Mouse (Mus musculus) heart, embryonic 14.5 days (tissue): ENCODE measurements around the gene Tmem26. TPM values are rescaled to one million over a fixed set of nuclear protein-coding genes. Genes with fewer than 3 reads are reported as not detected.

Experiments used
- ATAC-seq: fragments of 200-750 bp; cut with Nextera tagmentation; 2 replicates; pipeline ENCODE4 v1.8.0; 2017; ENCODE audit warnings: low read depth, moderate TSS enrichment; ENCODE audit not compliant: insufficient number of reproducible peaks, insufficient read depth, low FRiP score
- H3K27ac ChIP-seq, 2 experiments: fragments of 200-500 bp in 1 of 2; fragments of 300-500 bp in 1 of 2; sonication (generic) in 1 of 2; replicated peaks in 1 of 2; 2 replicates each; pipeline ENCODE4 v1.5.1; 2012 to 2014; ENCODE audit warnings: low read depth in 2 of 2, low read length in 2 of 2, control low read depth in 1 of 2, mild to moderate bottlenecking in 1 of 2, mixed read lengths in 1 of 2; ENCODE audit not compliant: control insufficient read depth in 1 of 2, insufficient read depth in 1 of 2
- H3K27me3 ChIP-seq: fragments of 300-500 bp; sonication (generic); 2 replicates; pipeline ENCODE4 v1.6.1; 2014; ENCODE audit warnings: mild to moderate bottlenecking, low read length, control low read depth; ENCODE audit not compliant: control insufficient read depth, insufficient read depth
- H3K36me3 ChIP-seq: fragments of 300-500 bp; sonication (generic); 2 replicates; pipeline ENCODE4 v1.6.1; 2014; ENCODE audit warnings: mild to moderate bottlenecking, control low read depth, low read length, mixed read lengths; ENCODE audit not compliant: control insufficient read depth, insufficient read depth
- H3K4me1 ChIP-seq, 2 experiments: fragments of 200-500 bp in 1 of 2; fragments of 300-500 bp in 1 of 2; sonication (generic) in 1 of 2; 2 replicates each; pipeline ENCODE4 v1.6.1; 2012 to 2014; ENCODE audit warnings: low read length in 2 of 2, control low read depth in 1 of 2, mixed read lengths in 1 of 2; ENCODE audit not compliant: control insufficient read depth in 2 of 2, insufficient read depth in 2 of 2
- H3K4me2 ChIP-seq: fragments of 300-500 bp; sonication (generic); 2 replicates; pipeline ENCODE4 v1.6.1; 2014; ENCODE audit warnings: mild to moderate bottlenecking, low read length
- H3K4me3 ChIP-seq, 2 experiments: fragments of 200-500 bp in 1 of 2; fragments of 300-500 bp in 1 of 2; sonication (generic) in 1 of 2; 2 replicates each; pipeline ENCODE4 v1.5.1; 2012 to 2014; ENCODE audit warnings: low read length in 2 of 2, mild to moderate bottlenecking in 2 of 2, control low read depth in 1 of 2, low read depth in 1 of 2, moderate library complexity in 1 of 2; ENCODE audit not compliant: control insufficient read depth in 1 of 2, insufficient read depth in 1 of 2
- H3K9ac ChIP-seq: fragments of 300-500 bp; sonication (generic); 2 replicates; pipeline ENCODE4 v1.6.1; 2014; ENCODE audit warnings: mild to moderate bottlenecking, low read length
- H3K9me3 ChIP-seq: fragments of 300-500 bp; sonication (generic); 2 replicates; pipeline ENCODE4 v1.6.1; 2016; ENCODE audit warnings: low read length, control low read depth; ENCODE audit not compliant: control insufficient read depth
- WGBS: fragments of 180-500 bp; shearing (Covaris S2); extraction: QIAGEN DNeasy Blood & Tissue Kit; methylation state at CpG from one replicate; pipeline ENCODE4 v1.1.7; 2014; 5-methylcytosine and 5-hydroxymethylcytosine counted together
- polyA plus RNA-seq: library from polyadenylated mRNA; unstranded; fragments of >200 nt; fragmentation: Nextera tagmentation; extraction: Ambion mirVana; gene quantifications from 2 replicates; pipeline ENCODE4 v1.2.1, GENCODE M21; 2014

Gene Tmem26
- polyA plus RNA-seq, 1 experiment from 2014 or later = 5.6 TPM

GRCm38 (mm10) chr10:68799883-68800282, 76.4 kb downstream of the Tmem26 start:
- ATAC-seq = no peak
- H3K27ac ChIP-seq = no peak overlapping the region
- no peaks in the 10 kb centered on the region for H3K27me3 ChIP-seq
- no peak overlapping the region for H3K9ac ChIP-seq
- no peak overlapping the region for H3K4me3 ChIP-seq
- peaks cover 0 to 6% of the 10 kb centered on the region in 2 experiments; a peak in 1 of 4 replicates for H3K4me1 ChIP-seq
- no peaks in the 10 kb centered on the region for H3K9me3 ChIP-seq
- no peak overlapping the region for H3K4me2 ChIP-seq
- H3K36me3 ChIP-seq = no peaks in the 10 kb centered on the region
- 68% methylated on average over 7 of the region's 7 CpGs for WGBS

GRCm38 (mm10) chr10:68800339-68800738, 76.9 kb downstream of the Tmem26 start:
- Histone ChIP-seq H3K4me2 (no peak overlapping the region), H3K4me3 (no peak overlapping the region), H3K27me3 (no peaks in the 10 kb centered on the region), H3K36me3 (no peaks in the 10 kb centered on the region), H3K9ac (no peak overlapping the region), H3K4me1 (peaks cover 0 to 6% of the 10 kb centered on the region in 2 experiments; a peak in 1 of 4 replicates), H3K27ac (no peak overlapping the region), H3K9me3 (no peaks in the 10 kb centered on the region)
- ATAC-seq = no peak
- WGBS = 88% methylated on average over 7 of the region's 7 CpGs

GRCm38 (mm10) chr10:68806328-68806727, 82.9 kb downstream of the Tmem26 start:
- Histone ChIP-seq H3K27ac (no peak overlapping the region), H3K9ac (no peak overlapping the region), H3K36me3 (no peaks in the 10 kb centered on the region), H3K4me2 (no peak overlapping the region), H3K9me3 (no peaks in the 10 kb centered on the region; the same call in 1 of the 2 replicates), H3K4me1 (no peaks in the 10 kb centered on the region), H3K4me3 (no peak overlapping the region), H3K27me3 (no peaks in the 10 kb centered on the region)
- 83% methylated on average over 1 of the region's 1 CpGs for WGBS
- no peak for ATAC-seq

- Histone ChIP-seq H3K9ac (no peak overlapping the region), H3K27ac (no peak overlapping the region), H3K27me3 (no peaks in the 10 kb centered on the region), H3K4me2 (no peak overlapping the region), H3K4me1 (no peaks in the 10 kb centered on the region), H3K9me3 (no peaks in the 10 kb centered on the region; the same call in 1 of the 2 replicates), H3K36me3 (no peaks in the 10 kb centered on the region), H3K4me3 (no peak overlapping the region)
- no peak for ATAC-seq
- WGBS = 91% methylated on average over 5 of the region's 5 CpGs
These were observed 87.5 kb downstream of the Tmem26 start for GRCm38 (mm10) chr10:68810958-68811357.

GRCm38 (mm10) chr10:68812699-68813098, 89.3 kb downstream of the Tmem26 start:
- no peak for ATAC-seq
- Histone ChIP-seq H3K27ac (no peak overlapping the region), H3K4me1 (no peaks in the 10 kb centered on the region), H3K4me2 (no peak overlapping the region), H3K9me3 (no peaks in the 10 kb centered on the region; the same call in 1 of the 2 replicates), H3K27me3 (no peaks in the 10 kb centered on the region), H3K4me3 (no peak overlapping the region), H3K36me3 (no peaks in the 10 kb centered on the region), H3K9ac (no peak overlapping the region)
- WGBS = 88% methylated on average over 12 of the region's 12 CpGs

- WGBS = 78% methylated on average over 4 of the region's 4 CpGs
- no peak for ATAC-seq
- H3K4me2 ChIP-seq = no peak overlapping the region
- no peak overlapping the region for H3K4me3 ChIP-seq
- H3K36me3 ChIP-seq = no peaks in the 10 kb centered on the region
- no peaks in the 10 kb centered on the region for H3K9me3 ChIP-seq
- H3K4me1 ChIP-seq = no peaks in the 10 kb centered on the region
- H3K27me3 ChIP-seq = no peaks in the 10 kb centered on the region
- no peak overlapping the region for H3K27ac ChIP-seq
- H3K9ac ChIP-seq = no peak overlapping the region
These were observed 93.8 kb downstream of the Tmem26 start for GRCm38 (mm10) chr10:68817281-68817680.

GRCm38 (mm10) chr10:68818065-68818759, 94.8 kb downstream of the Tmem26 start:
- Histone ChIP-seq H3K9ac (no peak overlapping the region), H3K4me3 (no peak overlapping the region), H3K4me1 (no peaks in the 10 kb centered on the region), H3K27ac (no peak overlapping the region), H3K36me3 (no peaks in the 10 kb centered on the region), H3K4me2 (no peak overlapping the region), H3K27me3 (no peaks in the 10 kb centered on the region), H3K9me3 (no peaks in the 10 kb centered on the region)
- ATAC-seq = no peak
- 78% methylated on average over 10 of the region's 10 CpGs for WGBS

GRCm38 (mm10) chr10:68824519-68824918, 101.1 kb downstream of the Tmem26 start:
- H3K36me3 ChIP-seq = no peaks in the 10 kb centered on the region
- H3K9me3 ChIP-seq = no peaks in the 10 kb centered on the region
- no peak for ATAC-seq
- H3K4me3 ChIP-seq = no peak overlapping the region
- no peak overlapping the region for H3K9ac ChIP-seq
- WGBS = 80% methylated on average over 4 of the region's 4 CpGs
- no peak overlapping the region for H3K27ac ChIP-seq
- no peaks in the 10 kb centered on the region for H3K27me3 ChIP-seq
- H3K4me2 ChIP-seq = no peak overlapping the region
- no peaks in the 10 kb centered on the region for H3K4me1 ChIP-seq
